Mouse (Mus musculus): ENCODE results near the gene P4ha3. TPM values are rescaled to one million over a fixed set of nuclear protein-coding genes. Genes with fewer than 3 reads are reported as not detected.

The P4ha3 gene
- polyA plus RNA-seq, 1 experiment from 2014 or later, result 4.2 TPM

DNA sequence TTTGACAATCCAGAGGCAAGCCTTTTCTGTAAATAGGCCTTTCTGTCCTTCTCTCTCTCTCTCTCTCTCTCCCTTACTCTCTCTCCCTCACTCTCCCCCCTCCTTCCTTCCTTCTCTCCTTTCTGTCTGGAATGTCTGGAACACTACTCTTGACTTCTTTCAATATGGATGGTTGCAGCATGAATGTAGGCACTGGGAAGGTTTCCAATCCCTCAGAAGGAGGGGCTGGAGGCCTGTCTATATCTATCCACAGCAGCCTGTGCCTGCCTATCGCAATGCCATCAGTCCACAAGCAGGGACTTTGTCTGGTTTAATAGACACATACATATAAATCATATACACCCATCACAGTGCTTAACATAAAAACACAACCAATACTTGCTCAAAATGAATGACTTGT lies 23.9 kb downstream of the P4ha3 start:
- H3K27ac ChIP-seq, result peak overlapping the region; percentile 53
- H3K4me1 ChIP-seq, result peaks cover 39% of the 10 kb centered on the region
- H3K9ac ChIP-seq, result no peak overlapping the region
- H3K4me3 ChIP-seq (replicated peaks), result no peak overlapping the region
- WGBS, result 54% methylated on average over 1 of the region's 1 CpGs
- H3K27me3 ChIP-seq, result no peaks in the 10 kb centered on the region
- no peak overlapping the region for H3K4me2 ChIP-seq
- H3K36me3 ChIP-seq (replicated peaks), result no peaks in the 10 kb centered on the region
- no peaks in the 10 kb centered on the region for H3K9me3 ChIP-seq
- ATAC-seq (ENCODE audit: low FRiP score), result peak; percentile 37; the same call in 1 of the 2 replicates

DNA sequence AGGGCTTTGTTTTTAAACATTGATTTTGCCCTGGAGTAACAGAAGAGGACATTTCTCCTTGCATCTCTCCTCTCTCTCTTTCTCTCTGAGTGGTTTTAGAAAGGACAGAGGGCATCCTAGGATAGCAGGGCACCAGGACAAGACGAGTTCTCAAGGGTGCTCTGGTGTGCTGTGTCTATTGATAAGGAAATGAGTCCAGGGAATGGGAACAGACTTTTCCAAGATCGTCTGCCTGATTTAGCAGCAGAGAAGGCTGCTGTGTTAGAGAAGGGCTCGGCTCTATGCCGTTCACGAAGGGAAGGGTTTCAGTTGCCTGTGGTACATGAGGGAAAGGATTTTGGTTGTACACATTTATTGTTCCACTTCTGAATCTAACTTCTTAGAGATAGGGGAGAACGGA lies 24.4 kb downstream of the P4ha3 start:
- Histone ChIP-seq H3K4me2 (no peak overlapping the region), H3K27me3 (no peaks in the 10 kb centered on the region), H3K4me1 (peaks cover 39% of the 10 kb centered on the region), H3K4me3 (replicated peaks) (no peak overlapping the region), H3K9ac (no peak overlapping the region), H3K27ac (peak overlapping the region; percentile 53; the same call in 1 of the 2 replicates), H3K9me3 (no peaks in the 10 kb centered on the region), H3K36me3 (replicated peaks) (no peaks in the 10 kb centered on the region)
- WGBS, result 41% methylated on average over 6 of the region's 6 CpGs
- ATAC-seq (ENCODE audit: low FRiP score), result no peak

DNA sequence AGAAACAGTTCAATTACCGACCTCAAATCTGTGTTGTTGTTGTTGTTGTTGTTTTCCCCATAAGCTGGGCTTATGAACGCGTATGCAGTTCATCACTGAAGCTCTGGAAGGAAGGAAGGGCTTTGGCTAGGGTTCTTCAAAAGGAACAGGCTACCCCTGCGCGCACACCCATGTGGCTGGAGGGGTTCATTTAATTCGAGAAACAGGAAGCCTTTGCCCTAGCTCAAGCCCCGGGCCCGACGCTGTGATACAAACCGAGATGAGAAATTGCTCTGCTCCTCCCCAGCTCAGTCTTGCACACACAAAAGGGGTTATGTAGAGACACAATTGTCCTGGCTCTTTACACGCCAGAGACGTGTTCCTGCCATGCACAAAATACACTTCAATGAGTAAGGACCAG lies 25.0 kb downstream of the P4ha3 start:
- Histone ChIP-seq H3K9me3 (no peaks in the 10 kb centered on the region), H3K9ac (no peak overlapping the region), H3K27ac (no peak overlapping the region), H3K4me1 (peaks cover 39% of the 10 kb centered on the region), H3K4me3 (replicated peaks) (no peak overlapping the region), H3K4me2 (no peak overlapping the region), H3K27me3 (no peaks in the 10 kb centered on the region; the same call in 1 of the 2 replicates), H3K36me3 (replicated peaks) (no peaks in the 10 kb centered on the region)
- 80% methylated on average over 12 of the region's 12 CpGs for WGBS
- no peak for ATAC-seq (ENCODE audit: low FRiP score)

DNA sequence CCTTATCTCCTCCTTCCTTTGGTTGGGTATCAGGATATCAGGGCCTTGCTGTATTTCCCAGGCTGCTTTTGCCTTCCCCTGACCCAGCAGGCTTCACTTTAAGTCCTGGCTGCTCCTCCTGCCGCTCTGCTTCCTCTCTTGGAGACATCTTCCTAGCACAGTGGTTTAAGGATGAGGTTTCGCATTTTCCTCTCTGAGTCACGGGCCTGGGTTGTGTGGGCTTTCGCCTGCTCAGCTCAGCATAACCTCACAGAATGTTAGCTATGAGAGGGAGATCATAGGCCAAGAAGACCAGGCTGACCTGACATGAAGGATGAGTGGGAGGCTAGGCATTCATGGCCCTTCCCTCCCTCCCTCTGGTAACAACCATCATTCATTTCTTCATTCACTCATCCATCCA lies 27.4 kb downstream of the P4ha3 start:
- 83% methylated on average over 4 of the region's 4 CpGs for WGBS
- Histone ChIP-seq H3K27ac (no peak overlapping the region), H3K4me1 (peaks cover 33% of the 10 kb centered on the region), H3K9ac (no peak overlapping the region), H3K27me3 (no peaks in the 10 kb centered on the region; the same call in 1 of the 2 replicates), H3K36me3 (replicated peaks) (no peaks in the 10 kb centered on the region), H3K9me3 (no peaks in the 10 kb centered on the region), H3K4me2 (no peak overlapping the region), H3K4me3 (replicated peaks) (no peak overlapping the region)
- ATAC-seq (ENCODE audit: low FRiP score), result no peak

DNA sequence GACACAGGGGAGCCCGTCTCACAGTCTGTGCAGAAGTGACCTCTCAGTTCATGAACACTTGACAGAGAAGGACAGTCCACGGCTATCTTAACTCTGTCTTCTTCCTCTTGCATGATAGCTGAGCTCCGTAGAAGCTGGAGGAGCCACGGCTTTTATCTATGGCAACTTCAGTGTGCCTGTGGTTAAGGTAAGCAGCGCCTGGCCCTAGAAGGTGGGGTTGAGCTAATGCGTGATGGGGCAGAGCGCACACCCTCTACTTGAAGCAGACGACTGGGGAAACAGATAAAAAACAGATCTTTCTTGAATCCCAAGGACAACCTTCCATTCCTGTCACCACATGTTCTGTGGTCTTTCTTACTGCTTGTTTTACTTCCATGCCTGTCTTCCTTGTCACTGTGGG lies 31.6 kb downstream of the P4ha3 start:
- Histone ChIP-seq H3K9me3 (no peaks in the 10 kb centered on the region), H3K36me3 (replicated peaks) (no peaks in the 10 kb centered on the region), H3K27me3 (no peaks in the 10 kb centered on the region; the same call in 1 of the 2 replicates), H3K4me1 (no peaks in the 10 kb centered on the region), H3K9ac (no peak overlapping the region), H3K4me3 (replicated peaks) (no peak overlapping the region), H3K4me2 (no peak overlapping the region), H3K27ac (no peak overlapping the region)
- WGBS, result 91% methylated on average over 8 of the region's 8 CpGs
- no peak for ATAC-seq (ENCODE audit: low FRiP score)

DNA sequence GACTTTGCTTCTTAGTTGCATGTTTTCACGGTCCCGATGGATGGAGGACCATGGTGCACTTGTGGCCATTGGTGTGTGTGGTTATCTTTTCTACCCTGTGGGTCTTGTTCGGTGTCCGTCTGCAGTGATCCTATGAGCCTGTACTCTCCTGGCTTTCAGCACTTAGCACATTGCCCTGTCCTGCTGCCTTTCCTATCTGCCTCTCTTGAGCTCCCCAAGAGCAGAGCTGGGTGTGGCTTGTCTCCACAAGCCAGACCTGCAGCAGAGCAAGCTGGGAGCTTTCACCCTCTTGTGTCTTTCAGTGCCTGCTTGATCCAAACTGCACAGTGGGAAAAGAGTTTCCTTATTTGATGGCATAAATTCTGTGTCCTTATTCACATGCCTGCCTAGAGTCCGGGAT lies 32.2 kb downstream of the P4ha3 start:
- H3K4me2 ChIP-seq, result no peak overlapping the region
- WGBS, result 97% methylated on average over 5 of the region's 5 CpGs
- H3K9ac ChIP-seq, result no peak overlapping the region
- no peaks in the 10 kb centered on the region for H3K36me3 ChIP-seq (replicated peaks)
- no peaks in the 10 kb centered on the region for H3K9me3 ChIP-seq
- H3K4me1 ChIP-seq, result no peaks in the 10 kb centered on the region
- H3K27me3 ChIP-seq, result no peaks in the 10 kb centered on the region; the same call in 1 of the 2 replicates
- H3K4me3 ChIP-seq (replicated peaks), result no peak overlapping the region
- no peak for ATAC-seq (ENCODE audit: low FRiP score)
- H3K27ac ChIP-seq, result no peak overlapping the region

DNA sequence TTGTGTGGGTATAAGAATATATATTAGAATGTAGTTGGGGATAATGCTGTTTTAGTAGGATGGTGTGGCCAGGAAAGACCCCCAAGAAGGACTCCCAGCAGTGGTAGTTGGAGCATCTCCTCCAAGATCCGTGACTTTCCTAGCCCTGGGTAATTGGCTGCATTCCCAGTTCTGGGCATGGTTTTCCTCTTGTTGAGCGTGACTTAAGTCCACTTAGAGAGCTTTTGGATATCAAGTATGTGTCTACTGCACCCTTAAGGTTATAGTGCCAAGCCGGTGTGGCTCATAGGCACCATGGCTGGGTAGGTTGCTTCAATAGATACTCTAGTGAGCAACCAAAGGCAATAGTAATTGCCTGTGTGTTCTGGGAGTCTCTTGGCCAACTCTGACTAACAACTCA lies 38.4 kb downstream of the P4ha3 start:
- Histone ChIP-seq H3K4me2 (no peak overlapping the region), H3K4me1 (no peaks in the 10 kb centered on the region), H3K9me3 (no peaks in the 10 kb centered on the region), H3K27me3 (no peaks in the 10 kb centered on the region), H3K4me3 (replicated peaks) (no peak overlapping the region), H3K27ac (no peak overlapping the region), H3K36me3 (replicated peaks) (peaks cover 38% of the 10 kb centered on the region), H3K9ac (no peak overlapping the region)
- ATAC-seq (ENCODE audit: low FRiP score), result no peak
- 94% methylated on average over 3 of the region's 3 CpGs for WGBS

DNA sequence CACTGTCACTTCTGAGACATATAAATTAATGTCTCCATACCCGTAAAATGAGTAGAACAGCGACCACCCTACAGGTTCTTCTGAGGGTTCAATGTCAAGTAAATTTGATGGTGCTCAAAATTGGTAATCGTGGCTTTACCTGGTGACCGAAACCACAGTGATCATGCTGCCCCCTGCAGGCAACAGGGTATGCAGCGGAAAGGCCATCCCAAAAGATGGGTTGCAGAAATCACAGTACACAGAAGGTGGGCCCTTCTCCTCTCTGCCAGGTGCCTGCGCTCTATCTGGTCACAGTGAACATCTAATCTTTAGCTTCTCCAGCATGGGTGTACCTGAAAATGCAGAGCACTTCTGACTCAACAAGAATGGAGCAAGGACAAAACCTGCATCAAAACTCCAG lies 40.2 kb downstream of the P4ha3 start:
- Histone ChIP-seq H3K36me3 (replicated peaks) (peaks cover 48% of the 10 kb centered on the region), H3K27me3 (no peaks in the 10 kb centered on the region), H3K9ac (no peak overlapping the region), H3K4me2 (no peak overlapping the region), H3K4me1 (no peaks in the 10 kb centered on the region), H3K27ac (no peak overlapping the region), H3K4me3 (replicated peaks) (no peak overlapping the region), H3K9me3 (no peaks in the 10 kb centered on the region)
- WGBS, result 83% methylated on average over 6 of the region's 6 CpGs
- ATAC-seq (ENCODE audit: low FRiP score), result no peak

DNA sequence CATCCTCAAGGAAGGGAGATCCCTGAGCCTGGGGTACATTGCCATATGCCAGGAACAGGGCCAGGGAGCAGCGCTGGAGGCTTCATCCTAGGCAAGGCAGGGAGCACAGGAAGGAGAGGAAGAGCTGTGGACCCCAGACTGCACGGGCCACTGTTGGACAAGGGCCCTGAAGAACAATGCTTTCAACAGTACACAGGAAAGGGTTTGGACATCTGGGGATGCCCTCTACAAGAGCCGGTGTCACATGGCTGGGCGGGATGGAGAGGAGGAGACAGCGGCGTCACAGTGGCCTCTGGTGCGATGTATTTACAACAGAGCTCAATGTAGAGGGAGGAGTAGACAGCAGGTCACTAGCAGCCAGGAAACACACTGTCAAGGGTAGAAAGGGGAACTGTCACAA lies 42.2 kb downstream of the P4ha3 start:
- Histone ChIP-seq H3K27ac (no peak overlapping the region), H3K27me3 (no peaks in the 10 kb centered on the region), H3K9me3 (no peaks in the 10 kb centered on the region), H3K4me2 (no peak overlapping the region), H3K4me1 (no peaks in the 10 kb centered on the region), H3K9ac (no peak overlapping the region), H3K36me3 (replicated peaks) (peaks cover 68% of the 10 kb centered on the region), H3K4me3 (replicated peaks) (no peak overlapping the region)
- 91% methylated on average over 7 of the region's 7 CpGs for WGBS
- ATAC-seq (ENCODE audit: low FRiP score), result no peak

DNA sequence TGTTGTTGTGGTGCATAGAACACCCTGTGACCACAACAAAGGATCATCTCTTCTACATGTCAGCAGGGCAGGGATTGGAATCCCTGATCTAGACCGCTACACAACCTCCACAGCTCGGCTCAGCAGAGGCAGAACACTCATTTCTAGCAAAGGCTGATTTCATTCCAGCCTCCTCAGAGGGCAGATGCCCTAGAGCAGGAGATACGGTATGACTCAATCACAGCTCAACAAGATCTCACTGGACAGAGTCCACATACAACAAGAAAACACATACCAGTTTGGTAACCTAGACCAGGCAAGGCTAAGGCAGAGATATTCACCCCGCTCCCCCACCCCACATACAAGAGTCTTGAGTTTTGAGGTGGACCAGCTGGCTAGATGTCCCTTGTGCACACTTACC lies 43.3 kb downstream of the P4ha3 start:
- no peak overlapping the region for H3K9ac ChIP-seq
- 92% methylated on average over 4 of the region's 4 CpGs for WGBS
- H3K9me3 ChIP-seq, result no peaks in the 10 kb centered on the region
- H3K4me3 ChIP-seq (replicated peaks), result no peak overlapping the region
- H3K27ac ChIP-seq, result no peak overlapping the region
- H3K36me3 ChIP-seq (replicated peaks), result peaks cover 78% of the 10 kb centered on the region
- H3K4me2 ChIP-seq, result no peak overlapping the region
- H3K27me3 ChIP-seq, result no peaks in the 10 kb centered on the region
- ATAC-seq (ENCODE audit: low FRiP score), result no peak
- H3K4me1 ChIP-seq, result no peaks in the 10 kb centered on the region

DNA sequence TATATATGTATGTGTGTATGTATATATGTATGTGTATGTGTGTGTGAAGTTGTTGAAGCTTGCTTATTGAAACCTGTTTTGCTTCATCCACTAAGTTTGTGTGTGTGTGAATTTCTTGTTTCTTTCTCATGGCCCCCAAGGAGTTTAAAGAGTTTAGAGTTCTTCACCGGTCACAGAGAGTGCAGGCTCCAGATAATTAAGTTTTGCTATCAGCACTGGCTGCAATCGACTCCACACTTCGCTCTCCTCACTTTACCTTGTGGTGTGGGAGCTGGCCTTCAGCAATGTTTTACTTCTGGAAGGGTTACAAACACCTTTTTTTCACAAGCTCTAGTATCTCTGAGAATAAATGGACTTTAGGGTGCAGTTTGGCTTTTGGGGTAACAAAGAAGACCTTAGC lies 45.9 kb downstream of the P4ha3 start:
- Histone ChIP-seq H3K27me3 (no peaks in the 10 kb centered on the region), H3K9ac (no peak overlapping the region), H3K9me3 (no peaks in the 10 kb centered on the region), H3K4me2 (no peak overlapping the region), H3K4me3 (replicated peaks) (no peak overlapping the region), H3K4me1 (no peaks in the 10 kb centered on the region), H3K27ac (no peak overlapping the region), H3K36me3 (replicated peaks) (peaks cover 89% of the 10 kb centered on the region)
- WGBS, result 95% methylated on average over 3 of the region's 3 CpGs
- no peak for ATAC-seq (ENCODE audit: low FRiP score)

DNA sequence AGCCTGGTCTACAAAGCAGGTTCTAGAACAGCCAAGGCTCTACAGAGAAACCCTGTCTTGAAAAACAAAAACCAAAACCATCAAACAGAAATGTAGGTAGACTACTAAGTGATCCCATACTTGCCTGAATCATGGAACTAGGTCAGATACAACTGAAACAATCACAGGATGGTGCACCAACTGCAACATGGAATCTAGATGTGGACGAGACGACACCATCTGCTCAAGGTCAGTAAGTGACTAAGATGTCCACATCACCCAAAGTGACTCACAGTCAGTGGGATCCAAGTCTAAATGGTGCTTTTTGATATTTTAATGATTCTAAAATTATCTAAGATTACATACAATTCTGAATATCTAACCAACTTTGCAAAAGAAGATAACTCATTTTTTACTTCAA lies 50.6 kb downstream of the P4ha3 start:
- Histone ChIP-seq H3K4me2 (no peak overlapping the region), H3K4me3 (replicated peaks) (no peak overlapping the region), H3K27me3 (no peaks in the 10 kb centered on the region), H3K4me1 (no peaks in the 10 kb centered on the region), H3K9me3 (no peaks in the 10 kb centered on the region), H3K27ac (no peak overlapping the region), H3K36me3 (replicated peaks) (peaks cover 90% of the 10 kb centered on the region), H3K9ac (no peak overlapping the region)
- WGBS, result 90% methylated on average over 2 of the region's 2 CpGs
- ATAC-seq (ENCODE audit: low FRiP score), result no peak

DNA sequence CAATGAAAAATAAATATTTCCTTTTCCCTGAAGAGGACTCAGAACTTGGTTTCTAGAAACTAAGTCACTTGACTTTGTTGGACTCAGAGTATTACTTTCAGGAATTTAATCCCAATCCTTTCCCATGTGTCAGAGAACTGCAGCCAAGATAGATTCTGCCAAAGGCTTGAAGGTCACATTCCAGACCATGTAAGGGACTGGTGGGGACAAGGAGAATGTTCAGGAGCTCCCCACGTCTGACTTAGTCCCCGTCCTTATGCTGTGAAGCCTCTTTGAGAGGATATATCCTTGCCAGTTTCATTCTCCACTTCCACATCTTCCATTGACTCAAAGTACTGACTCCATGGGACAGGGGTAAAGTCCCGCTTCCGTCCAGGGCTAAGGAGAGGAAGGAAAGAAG lies 69.7 kb downstream of the P4ha3 start:
- Histone ChIP-seq H3K4me1 (no peaks in the 10 kb centered on the region), H3K4me2 (no peak overlapping the region), H3K9me3 (no peaks in the 10 kb centered on the region), H3K27ac (no peak overlapping the region), H3K4me3 (replicated peaks) (no peak overlapping the region), H3K36me3 (replicated peaks) (peaks cover 21% of the 10 kb centered on the region), H3K27me3 (no peaks in the 10 kb centered on the region), H3K9ac (no peak overlapping the region)
- 88% methylated on average over 4 of the region's 4 CpGs for WGBS
- no peak for ATAC-seq (ENCODE audit: low FRiP score)

DNA sequence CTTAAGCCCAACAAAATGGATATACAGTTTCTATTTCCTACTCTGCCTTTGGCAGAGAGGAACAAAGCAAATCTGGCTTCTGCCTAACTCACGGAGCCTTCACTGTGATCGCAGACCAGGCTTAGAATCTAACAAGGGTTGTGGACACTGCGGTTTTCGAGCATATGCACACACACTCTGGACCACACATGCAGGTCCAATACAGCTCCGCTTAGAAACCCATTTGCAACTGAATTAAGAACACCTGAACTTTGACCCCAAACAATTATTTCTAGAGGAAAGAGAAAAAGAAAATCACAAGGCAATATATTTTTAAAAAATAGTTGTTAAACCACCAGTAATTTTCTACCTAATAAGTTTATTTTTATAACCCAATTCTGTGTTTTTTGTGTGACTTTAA lies 71.0 kb downstream of the P4ha3 start:
- Histone ChIP-seq H3K9ac (no peak overlapping the region), H3K9me3 (no peaks in the 10 kb centered on the region), H3K4me2 (no peak overlapping the region), H3K27me3 (no peaks in the 10 kb centered on the region), H3K27ac (no peak overlapping the region), H3K4me1 (no peaks in the 10 kb centered on the region), H3K4me3 (replicated peaks) (no peak overlapping the region), H3K36me3 (replicated peaks) (peaks cover 20% of the 10 kb centered on the region)
- 87% methylated on average over 5 of the region's 5 CpGs for WGBS
- ATAC-seq (ENCODE audit: low FRiP score), result no peak
